Mouse (Mus musculus): ENCODE data around the gene Epha6.

DNA sequence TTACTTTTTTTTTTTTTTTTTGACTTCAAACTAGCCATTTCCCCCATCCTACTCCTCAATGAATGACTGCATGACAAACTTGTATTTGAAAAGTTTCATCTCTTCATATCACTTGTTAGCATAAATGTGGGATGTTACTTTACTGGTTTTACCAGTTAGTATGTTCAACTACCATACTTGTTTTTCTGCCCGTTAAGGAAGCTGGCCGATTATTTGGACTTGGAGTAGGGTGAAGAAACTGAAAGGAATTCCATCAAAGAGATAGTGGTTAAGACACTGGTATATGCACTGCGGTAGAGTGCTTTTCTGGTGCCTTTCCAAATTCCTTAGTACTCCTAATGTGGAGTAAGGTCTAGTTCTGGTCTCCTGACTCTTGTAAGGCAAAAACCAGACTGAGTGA is 965.3 kb downstream of the Epha6 start:
- TF ChIP-seq CTCF (IDR thresholded peaks at IDR 0.05; ENCODE audit: control insufficient read depth, insufficient read depth, insufficient read length) (no peak), MAX (IDR thresholded peaks at IDR 0.05) (no peak), MYOG (IDR thresholded peaks at IDR 0.05; ENCODE audit: control insufficient read depth, extremely low read depth, insufficient read length) (no peak)

Data from C2C12 (cell line).